Mouse (Mus musculus): ENCODE measurements around the gene Vps35l. TPM values are rescaled to one million over a fixed set of nuclear protein-coding genes. Genes with fewer than 3 reads are reported as not detected.
A peak's percentile ranks its signal among the peaks of the same experiment; 100 is the strongest.

The Vps35l gene
- total RNA-seq, 2 experiments from 2014 or later: 50.7 to 51.1 TPM

- no peak for DNase-seq (ENCODE audit: low spot score in 2 of 2)
Observed at GRCm38 (mm10) chr7:118775991-118776390, 36.0 kb downstream of the Vps35l start.

GRCm38 (mm10) chr7:118776491-118776890 lies 36.5 kb downstream of the Vps35l start:
- DNase-seq (ENCODE audit: low spot score in 2 of 2): no peak

GRCm38 (mm10) chr7:118777598-118778394 lies 37.8 kb downstream of the Vps35l start:
- DNase-seq (ENCODE audit: low spot score in 2 of 2): no peak

- no peak for DNase-seq (ENCODE audit: low spot score in 2 of 2)
Observed at GRCm38 (mm10) chr7:118778561-118778960, 38.5 kb downstream of the Vps35l start.

GRCm38 (mm10) chr7:118783305-118784001 lies 43.4 kb downstream of the Vps35l start:
- no peak for DNase-seq (ENCODE audit: low spot score in 2 of 2)

- no peak for DNase-seq (ENCODE audit: low spot score in 2 of 2)
Observed at GRCm38 (mm10) chr7:118786091-118786490, 46.1 kb downstream of the Vps35l start.

- DNase-seq (ENCODE audit: low spot score in 2 of 2): no peak
Observed at GRCm38 (mm10) chr7:118787326-118787725, 47.3 kb downstream of the Vps35l start.

GRCm38 (mm10) chr7:118788481-118788880 lies 48.5 kb downstream of the Vps35l start:
- DNase-seq (ENCODE audit: low spot score in 2 of 2): peak in 1 of 2 experiments; percentile 16

- no peak for DNase-seq (ENCODE audit: low spot score in 2 of 2)
Observed at GRCm38 (mm10) chr7:118790292-118790691, 50.3 kb downstream of the Vps35l start.

GRCm38 (mm10) chr7:118793899-118794298 lies 53.9 kb downstream of the Vps35l start:
- no peak for DNase-seq (ENCODE audit: low spot score in 2 of 2)

- no peak for DNase-seq (ENCODE audit: low spot score in 2 of 2)
Observed at GRCm38 (mm10) chr7:118795779-118796178, 55.8 kb downstream of the Vps35l start.

- no peak for DNase-seq (ENCODE audit: low spot score in 2 of 2)
Observed at GRCm38 (mm10) chr7:118796838-118797237, 56.8 kb downstream of the Vps35l start.

GRCm38 (mm10) chr7:118797600-118797999 lies 57.6 kb downstream of the Vps35l start:
- no peak for DNase-seq (ENCODE audit: low spot score in 2 of 2)

- no peak for DNase-seq (ENCODE audit: low spot score in 2 of 2)
Observed at GRCm38 (mm10) chr7:118798105-118798570, 58.1 kb downstream of the Vps35l start.

GRCm38 (mm10) chr7:118800112-118800734 lies 60.2 kb downstream of the Vps35l start:
- no peak for DNase-seq (ENCODE audit: low spot score in 2 of 2)

GRCm38 (mm10) chr7:118801791-118802190 lies 61.8 kb downstream of the Vps35l start:
- DNase-seq (ENCODE audit: low spot score in 2 of 2): no peak

GRCm38 (mm10) chr7:118803425-118803824 lies 63.4 kb downstream of the Vps35l start:
- no peak for DNase-seq (ENCODE audit: low spot score in 2 of 2)

GRCm38 (mm10) chr7:118806631-118807411 lies 66.8 kb downstream of the Vps35l start:
- no peak for DNase-seq (ENCODE audit: low spot score in 2 of 2)

- no peak for DNase-seq (ENCODE audit: low spot score in 2 of 2)
Observed at GRCm38 (mm10) chr7:118807899-118808298, 67.9 kb downstream of the Vps35l start.

- DNase-seq (ENCODE audit: low spot score in 2 of 2): no peak
Observed at GRCm38 (mm10) chr7:118811407-118812106, 71.5 kb downstream of the Vps35l start.
